Comparison of ENCODE assay signal across 8 mouse cellular contexts in genomic region chr8:71475702-71476075, GRCm38 (mm10). TPM values are rescaled to one million over a fixed set of nuclear protein-coding genes. Genes with fewer than 3 reads are reported as not detected.
DNase-seq lines count a peak whose midpoint lies in the region; ATAC-seq and TF ChIP-seq lines count a peak whose summit lies in the region.

No protein-coding gene starts in this region.

- H3K4me3 ChIP-seq in kidney, postnatal 0 days (replicated peaks; ENCODE audit: low read depth, low read length): peak overlapping the region; percentile 63
- H3K4me3 ChIP-seq in embryonic facial prominence, embryonic 14.5 days (ENCODE audit: low read depth, low read length): peak overlapping the region; percentile 65
- peak overlapping the region; percentile 70 for H3K4me3 ChIP-seq in intestine, embryonic 16.5 days (ENCODE audit: low read length)
- peak overlapping the region; percentile 44 for H3K4me3 ChIP-seq in neural tube, embryonic 14.5 days (ENCODE audit: low read depth, low read length)

- H3K9ac ChIP-seq in kidney, postnatal 0 days (ENCODE audit: low read depth, low read length): peak overlapping the region; percentile 68; the same call in 1 of the 2 replicates
- peak overlapping the region; percentile 77 for H3K9ac ChIP-seq in embryonic facial prominence, embryonic 14.5 days (ENCODE audit: low read depth, low read length)
- peak overlapping the region; percentile 73 for H3K9ac ChIP-seq in intestine, embryonic 16.5 days (ENCODE audit: low read depth, low read length)
- peak overlapping the region; percentile 66 for H3K9ac ChIP-seq in neural tube, embryonic 14.5 days (replicated peaks; ENCODE audit: low read depth, low read length)

- peak overlapping the region; percentile 90 for H3K4me2 ChIP-seq in kidney, postnatal 0 days (ENCODE audit: low read length)
- H3K4me2 ChIP-seq in embryonic facial prominence, embryonic 14.5 days (ENCODE audit: low read depth, low read length): peak overlapping the region; percentile 88
- peak overlapping the region; percentile 83 for H3K4me2 ChIP-seq in intestine, embryonic 16.5 days (ENCODE audit: low read depth, low read length)
- peak overlapping the region; percentile 84 for H3K4me2 ChIP-seq in neural tube, embryonic 14.5 days (ENCODE audit: low read depth, low read length)

- no peaks in the 10 kb centered on the region; the same call in 1 of the 2 replicates for H3K4me1 ChIP-seq in kidney, postnatal 0 days (replicated peaks; ENCODE audit: insufficient read depth, low read length)
- H3K4me1 ChIP-seq in embryonic facial prominence, embryonic 14.5 days (ENCODE audit: control insufficient read depth, insufficient read depth, low read length): no peaks in the 10 kb centered on the region
- peaks cover 13% of the 10 kb centered on the region for H3K4me1 ChIP-seq in intestine, embryonic 16.5 days (ENCODE audit: control insufficient read depth, insufficient read depth, low read length)
- H3K4me1 ChIP-seq in neural tube, embryonic 14.5 days (ENCODE audit: control insufficient read depth, insufficient read depth, low read length): peaks cover 14% of the 10 kb centered on the region; the same call in 1 of the 2 replicates

- no peak for TF ChIP-seq CTCF in kidney, postnatal 0 days (IDR thresholded peaks at IDR 0.05; ENCODE audit: low read depth)

- H3K36me3 ChIP-seq in kidney, postnatal 0 days (ENCODE audit: insufficient read depth, low read length): peaks cover 21% of the 10 kb centered on the region
- peaks cover 63% of the 10 kb centered on the region for H3K36me3 ChIP-seq in embryonic facial prominence, embryonic 14.5 days (ENCODE audit: control insufficient read depth, insufficient read depth, low read length)
- peaks cover 6% of the 10 kb centered on the region for H3K36me3 ChIP-seq in intestine, embryonic 16.5 days (ENCODE audit: control insufficient read depth, insufficient read depth, low read length)
- peaks cover 50% of the 10 kb centered on the region for H3K36me3 ChIP-seq in neural tube, embryonic 14.5 days (ENCODE audit: control insufficient read depth, insufficient read depth, low read length)

- 16% methylated on average over 4 of the region's 4 CpGs for WGBS in kidney, postnatal 0 days
- 23% methylated on average over 4 of the region's 4 CpGs for WGBS in embryonic facial prominence, embryonic 14.5 days
- 20% methylated on average over 4 of the region's 4 CpGs for WGBS in intestine, embryonic 16.5 days
- 23% methylated on average over 4 of the region's 4 CpGs for WGBS in neural tube, embryonic 14.5 days

- H3K9me3 ChIP-seq in kidney, postnatal 0 days (replicated peaks; ENCODE audit: low read length): no peaks in the 10 kb centered on the region
- H3K9me3 ChIP-seq in embryonic facial prominence, embryonic 14.5 days (ENCODE audit: control insufficient read depth, low read length): no peaks in the 10 kb centered on the region
- no peaks in the 10 kb centered on the region for H3K9me3 ChIP-seq in intestine, embryonic 16.5 days (ENCODE audit: control insufficient read depth, low read length)
- no peaks in the 10 kb centered on the region for H3K9me3 ChIP-seq in neural tube, embryonic 14.5 days (ENCODE audit: control insufficient read depth, low read length)

- H3K27ac ChIP-seq in kidney, postnatal 0 days: no peak overlapping the region
- peak overlapping the region; percentile 75; the same call in 1 of the 2 replicates for H3K27ac ChIP-seq in embryonic facial prominence, embryonic 14.5 days (replicated peaks; ENCODE audit: low read depth, low read length)
- H3K27ac ChIP-seq in intestine, embryonic 16.5 days (ENCODE audit: low read length): peak overlapping the region; percentile 88
- peak overlapping the region; percentile 84 for H3K27ac ChIP-seq in neural tube, embryonic 14.5 days (ENCODE audit: low read depth, low read length)

- no peak for ATAC-seq in kidney, postnatal 0 days (replicated peaks; ENCODE audit: low FRiP score, low read depth)
- no peak for ATAC-seq in embryonic facial prominence, embryonic 14.5 days (ENCODE audit: low read depth)
- ATAC-seq in intestine, embryonic 16.5 days: peak; percentile 10; the same call in 1 of the 2 replicates
- ATAC-seq in neural tube, embryonic 14.5 days (ENCODE audit: low read depth): peak; percentile 15; the same call in 1 of the 2 replicates

- H3K27me3 ChIP-seq in kidney, postnatal 0 days (ENCODE audit: insufficient read depth, low read length): no peaks in the 10 kb centered on the region
- no peaks in the 10 kb centered on the region; the same call in 1 of the 2 replicates for H3K27me3 ChIP-seq in embryonic facial prominence, embryonic 14.5 days (replicated peaks; ENCODE audit: control insufficient read depth, insufficient read depth, low read length)
- no peaks in the 10 kb centered on the region for H3K27me3 ChIP-seq in intestine, embryonic 16.5 days (replicated peaks; ENCODE audit: control insufficient read depth, insufficient read depth, low read length)
- H3K27me3 ChIP-seq in neural tube, embryonic 14.5 days (ENCODE audit: control insufficient read depth, insufficient read depth, low read length): no peaks in the 10 kb centered on the region

- no peak for DNase-seq in kidney, postnatal 0 days (ENCODE audit: low spot score)
- no peak for DNase-seq in kidney, adult 9 months
- DNase-seq in embryonic facial prominence, embryonic 14.5 days (ENCODE audit: low spot score): no peak
- no peak for DNase-seq in thymus, postnatal 10 days (ENCODE audit: low spot score in 2 of 2)
- DNase-seq in gastrocnemius, postnatal 14 days: no peak
- no peak for DNase-seq in right cerebral cortex, postnatal 10 days (ENCODE audit: low spot score in 2 of 2)

- intact Hi-C loops in gastrocnemius, postnatal 14 days (cut with DNase I; ENCODE audit: low total_unique reads): loop anchor here (5.0 kb wide), 1 partner anchor 658 kb away; no protein-coding TSS in a partner anchor

RNA-seq across cellular contexts. Expression of gene Dda1, which starts 6.7 kb away (rescaled TPM):
- polyA plus RNA-seq in kidney, postnatal 0 days (2015; fragmentation: Nextera tagmentation; extraction: Ambion mirVana): 88.0 and 93.7 TPM in 2 replicates
- 100 and 105 TPM in 2 replicates for polyA plus RNA-seq in embryonic facial prominence, embryonic 14.5 days (2014; fragmentation: Nextera tagmentation; extraction: Ambion mirVana)
- polyA plus RNA-seq in intestine, embryonic 16.5 days (2015; fragmentation: Nextera tagmentation; extraction: Ambion mirVana): 88.1 and 91.7 TPM in 2 replicates
- 236 and 251 TPM in 2 replicates for polyA plus RNA-seq in neural tube, embryonic 14.5 days (2014; fragmentation: Nextera tagmentation; extraction: Ambion mirVana)
- total RNA-seq in gastrocnemius, postnatal 14 days (2021): 10 to 100 TPM; 28.3 to 31.8 TPM

RNA-seq across cellular contexts. Expression of gene Ano8, which starts 10.1 kb away (rescaled TPM):
- polyA plus RNA-seq in kidney, postnatal 0 days (2015; fragmentation: Nextera tagmentation; extraction: Ambion mirVana): 0.84 and 1.4 TPM in 2 replicates
- polyA plus RNA-seq in embryonic facial prominence, embryonic 14.5 days (2014; fragmentation: Nextera tagmentation; extraction: Ambion mirVana): 2.0 and 2.1 TPM in 2 replicates
- polyA plus RNA-seq in intestine, embryonic 16.5 days (2015; fragmentation: Nextera tagmentation; extraction: Ambion mirVana): 0.20 and 0.43 TPM in 2 replicates
- 6.9 and 8.4 TPM in 2 replicates for polyA plus RNA-seq in neural tube, embryonic 14.5 days (2014; fragmentation: Nextera tagmentation; extraction: Ambion mirVana)
- total RNA-seq in gastrocnemius, postnatal 14 days (2021): 10 to 100 TPM; 14.4 to 16.2 TPM

RNA-seq across cellular contexts. Expression of gene Mrpl34, which starts 10.9 kb away (rescaled TPM):
- 242 and 245 TPM in 2 replicates for polyA plus RNA-seq in kidney, postnatal 0 days (2015; fragmentation: Nextera tagmentation; extraction: Ambion mirVana)
- polyA plus RNA-seq in embryonic facial prominence, embryonic 14.5 days (2014; fragmentation: Nextera tagmentation; extraction: Ambion mirVana): 115 and 123 TPM in 2 replicates
- polyA plus RNA-seq in intestine, embryonic 16.5 days (2015; fragmentation: Nextera tagmentation; extraction: Ambion mirVana): 224 and 234 TPM in 2 replicates
- polyA plus RNA-seq in neural tube, embryonic 14.5 days (2014; fragmentation: Nextera tagmentation; extraction: Ambion mirVana): 186 and 189 TPM in 2 replicates
- total RNA-seq in gastrocnemius, postnatal 14 days (2021): 10 to 100 TPM; 44.0 to 45.2 TPM

RNA-seq across cellular contexts. Expression of gene Gtpbp3, which starts 12.2 kb away (rescaled TPM):
- 14.5 and 14.6 TPM in 2 replicates for polyA plus RNA-seq in kidney, postnatal 0 days (2015; fragmentation: Nextera tagmentation; extraction: Ambion mirVana)
- polyA plus RNA-seq in embryonic facial prominence, embryonic 14.5 days (2014; fragmentation: Nextera tagmentation; extraction: Ambion mirVana): 5.3 and 6.8 TPM in 2 replicates
- polyA plus RNA-seq in intestine, embryonic 16.5 days (2015; fragmentation: Nextera tagmentation; extraction: Ambion mirVana): 14.0 and 14.9 TPM in 2 replicates
- 5.5 and 5.9 TPM in 2 replicates for polyA plus RNA-seq in neural tube, embryonic 14.5 days (2014; fragmentation: Nextera tagmentation; extraction: Ambion mirVana)
- total RNA-seq in gastrocnemius, postnatal 14 days (2021): 1 to 10 TPM; 7.5 to 8.5 TPM

RNA-seq across cellular contexts. Expression of gene Abhd8, which starts 12.2 kb away (rescaled TPM):
- polyA plus RNA-seq in kidney, postnatal 0 days (2015; fragmentation: Nextera tagmentation; extraction: Ambion mirVana): 35.0 and 38.3 TPM in 2 replicates
- polyA plus RNA-seq in embryonic facial prominence, embryonic 14.5 days (2014; fragmentation: Nextera tagmentation; extraction: Ambion mirVana): 47.9 and 49.4 TPM in 2 replicates
- polyA plus RNA-seq in intestine, embryonic 16.5 days (2015; fragmentation: Nextera tagmentation; extraction: Ambion mirVana): 24.0 and 25.1 TPM in 2 replicates
- polyA plus RNA-seq in neural tube, embryonic 14.5 days (2014; fragmentation: Nextera tagmentation; extraction: Ambion mirVana): 101 and 104 TPM in 2 replicates
- 10 to 100 TPM; 22.8 to 27.6 TPM for total RNA-seq in gastrocnemius, postnatal 14 days (2021)

Comparison
In these comparisons a context has a peak if more than half of its experiments do, and no peak if none do; other contexts are left out.
1. ATAC-seq: peak in intestine, embryonic 16.5 days (single experiment) and neural tube, embryonic 14.5 days (single experiment); none in kidney, postnatal 0 days (single experiment) and embryonic facial prominence, embryonic 14.5 days (single experiment).
2. Peak in every context shown above with its lines, with median percentiles within 50 percentile points of each other: H3K4me2 ChIP-seq, H3K4me3 ChIP-seq and H3K9ac ChIP-seq.